Mouse (Mus musculus) kidney, adult 8-10 months (tissue): Measurements from ENCODE around the gene Slit3.

Source experiments
- DNase-seq, 2 experiments: peaks; one replicate each; pipeline ENCODE4 v3.0.0; 2022

Slit3 gene

GRCm38 (mm10) chr11:35120894-35121610 lies at the start of gene Slit3:
Gene Slit3 (plus strand): TSS chr11:35121224.
- DNase-seq: peak; percentile 8 to 23

- no peak for DNase-seq
Measured at GRCm38 (mm10) chr11:35071451-35071850, 49.6 kb upstream of the Slit3 start.

- DNase-seq: no peak
Measured at GRCm38 (mm10) chr11:35075411-35075810, 45.6 kb upstream of the Slit3 start.

- no peak for DNase-seq
Measured at GRCm38 (mm10) chr11:35080451-35081125, 40.4 kb upstream of the Slit3 start.

GRCm38 (mm10) chr11:35082297-35082696 lies 38.7 kb upstream of the Slit3 start:
- DNase-seq: no peak

GRCm38 (mm10) chr11:35083049-35083448 lies 38.0 kb upstream of the Slit3 start:
- DNase-seq: no peak

- DNase-seq: no peak
Measured at GRCm38 (mm10) chr11:35085351-35085750, 35.7 kb upstream of the Slit3 start.

GRCm38 (mm10) chr11:35086029-35086428 lies 35.0 kb upstream of the Slit3 start:
- no peak for DNase-seq

GRCm38 (mm10) chr11:35087454-35087853 lies 33.6 kb upstream of the Slit3 start:
- no peak for DNase-seq

- DNase-seq: no peak
Measured at GRCm38 (mm10) chr11:35088136-35088535, 32.9 kb upstream of the Slit3 start.

- no peak for DNase-seq
Measured at GRCm38 (mm10) chr11:35090629-35091335, 30.2 kb upstream of the Slit3 start.

- DNase-seq: no peak
Measured at GRCm38 (mm10) chr11:35096538-35096937, 24.5 kb upstream of the Slit3 start.

- no peak for DNase-seq
Measured at GRCm38 (mm10) chr11:35109781-35110180, 11.2 kb upstream of the Slit3 start.

GRCm38 (mm10) chr11:35110784-35111183 lies 10.2 kb upstream of the Slit3 start:
- no peak for DNase-seq

GRCm38 (mm10) chr11:35113290-35113689 lies 7.7 kb upstream of the Slit3 start:
- DNase-seq: no peak

GRCm38 (mm10) chr11:35116436-35116835 lies 4.6 kb upstream of the Slit3 start:
- no peak for DNase-seq

GRCm38 (mm10) chr11:35117871-35118270 lies 3.2 kb upstream of the Slit3 start:
- no peak for DNase-seq

GRCm38 (mm10) chr11:35118731-35119130 lies 2.3 kb upstream of the Slit3 start:
- DNase-seq: no peak

- DNase-seq: peak; percentile 58 to 74
Measured at GRCm38 (mm10) chr11:35119360-35119759, 1.7 kb upstream of the Slit3 start.

GRCm38 (mm10) chr11:35120076-35120475 lies 948 bp upstream of the Slit3 start:
- DNase-seq: no peak

- DNase-seq: no peak
Measured at GRCm38 (mm10) chr11:35121611-35121959, 561 bp downstream of the Slit3 start.

GRCm38 (mm10) chr11:35122091-35122811 lies 1.2 kb downstream of the Slit3 start:
- no peak for DNase-seq

GRCm38 (mm10) chr11:35124489-35125107 lies 3.6 kb downstream of the Slit3 start:
- no peak for DNase-seq
